Mouse (Mus musculus): ENCODE data around the gene Trim67. TPM values are rescaled to one million over a fixed set of nuclear protein-coding genes. Genes with fewer than 3 reads are reported as not detected.

The Trim67 gene
- total RNA-seq (2021): 4.7 and 5.4 TPM in 2 replicates
- long read RNA-seq, experiment 1: 0 reads
- long read RNA-seq, experiment 2: 0 reads

DNA sequence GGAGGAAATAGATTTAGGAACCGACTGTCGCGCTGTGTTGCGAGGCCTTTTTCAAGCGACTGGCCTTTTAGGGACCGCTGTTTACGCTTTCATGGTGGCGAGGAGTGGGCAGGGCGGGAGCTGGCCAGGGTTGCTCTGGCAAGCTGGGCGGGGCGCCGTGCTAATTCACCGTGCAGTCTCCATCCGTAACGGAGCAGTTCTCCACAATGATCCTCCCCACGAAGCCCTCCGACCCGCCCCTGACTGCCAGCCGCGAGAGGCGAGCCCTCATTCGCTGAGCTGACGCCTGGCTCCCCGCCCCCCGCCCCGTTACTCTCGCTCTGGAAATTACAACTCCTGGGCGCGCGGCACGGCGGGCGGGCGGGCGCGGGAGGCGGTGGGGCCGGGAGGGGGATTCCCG, at the start of gene Trim67:
Gene Trim67, plus strand, starts transcription at position 385 of the 400 bp plus-strand sequence.
- DNase-seq: peak; percentile 77

DNA sequence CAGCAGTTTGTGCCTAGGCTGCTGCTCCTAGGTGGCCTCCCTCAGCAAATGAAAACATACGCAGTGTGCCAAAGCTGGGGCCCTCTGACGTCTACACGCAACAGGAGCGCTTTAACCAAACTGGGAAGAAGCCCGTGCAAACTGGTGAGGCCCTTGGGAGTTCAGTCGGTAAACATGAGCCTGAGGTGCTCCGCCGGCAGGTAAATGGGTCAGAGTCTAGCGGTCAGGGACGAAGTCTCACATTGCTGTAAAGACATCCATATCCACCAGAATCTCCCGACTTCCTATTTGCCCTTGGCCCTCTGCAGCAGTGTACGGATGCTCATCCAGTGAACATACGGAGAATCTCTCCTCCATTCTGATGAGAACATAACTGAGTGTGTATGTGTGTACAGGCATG, 46.2 kb upstream of the Trim67 start:
- DNase-seq: no peak

DNA sequence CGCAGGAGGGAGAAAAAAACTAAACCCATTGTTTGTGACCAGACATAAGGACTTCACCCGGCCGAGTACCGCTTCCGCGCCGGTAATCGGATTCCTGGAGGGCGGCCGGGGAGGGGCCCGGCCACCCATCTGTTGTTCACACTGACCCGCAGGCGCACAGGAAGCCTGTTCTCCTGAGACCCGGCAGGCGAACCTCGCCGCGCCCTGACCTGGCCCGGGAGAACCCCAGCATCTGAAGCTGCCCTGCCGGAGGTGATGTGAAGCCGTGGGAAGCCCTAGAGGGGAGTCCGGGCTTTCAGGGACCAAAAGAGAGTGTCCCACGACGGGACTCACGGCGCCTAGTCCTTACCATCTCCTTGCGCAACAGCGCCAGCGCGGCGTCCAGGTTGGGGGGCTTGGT, 41.7 kb upstream of the Trim67 start:
- peak; percentile 28 for DNase-seq

DNA sequence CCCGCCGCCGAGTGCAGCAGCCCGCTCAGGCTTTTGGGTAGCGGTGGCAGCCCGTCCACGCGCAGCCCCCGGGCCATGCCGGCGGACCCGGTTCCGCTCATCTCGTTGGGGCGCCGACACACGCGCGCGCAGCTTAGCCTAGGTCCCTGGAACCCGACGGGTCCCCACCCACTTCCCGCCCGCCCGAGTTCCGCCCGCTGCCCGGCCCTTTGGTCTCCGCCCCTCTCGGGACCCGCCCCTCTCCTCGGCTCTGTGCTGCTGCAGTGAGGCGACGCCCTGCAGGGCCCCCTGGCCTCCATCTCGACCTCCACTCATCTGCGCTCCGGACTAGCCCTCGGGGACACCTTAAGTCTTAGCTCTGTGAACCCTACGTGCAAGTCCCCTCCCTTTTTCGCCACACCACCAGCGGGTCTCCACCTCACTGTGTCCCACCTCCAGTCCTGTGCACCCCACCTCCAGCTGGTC, 41.2 kb upstream of the Trim67 start, which contains the start of gene Fam89a:
Gene Fam89a, minus strand, starts transcription at position 124 of the 465 bp plus-strand sequence.
- peak; percentile 78 for DNase-seq

DNA sequence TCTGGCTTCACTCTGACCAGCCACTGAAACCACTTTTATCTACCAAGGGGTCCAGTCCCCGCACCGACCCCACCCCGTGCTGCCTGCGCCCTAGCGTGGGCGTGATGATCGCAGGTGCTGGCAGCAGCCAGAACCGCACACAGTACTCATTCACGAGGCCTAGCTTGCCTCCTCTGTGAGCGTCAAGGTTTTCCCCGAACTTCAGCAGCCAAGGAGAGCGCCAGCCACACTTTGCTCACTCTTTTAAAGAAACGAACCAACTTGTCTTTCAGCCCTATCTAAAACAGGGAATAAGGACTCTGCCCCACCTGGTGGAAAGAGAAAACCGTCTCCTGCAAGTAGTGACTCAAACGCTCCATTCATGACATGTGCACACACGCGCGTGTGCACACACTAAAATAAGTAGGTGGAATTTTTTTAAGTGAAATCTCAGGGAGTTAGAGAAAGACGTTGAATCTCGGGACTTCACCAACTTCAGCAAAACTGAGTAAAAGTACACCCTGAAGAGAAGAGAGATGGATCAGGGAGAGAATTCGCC, 40.5 kb upstream of the Trim67 start:
- no peak for DNase-seq

DNA sequence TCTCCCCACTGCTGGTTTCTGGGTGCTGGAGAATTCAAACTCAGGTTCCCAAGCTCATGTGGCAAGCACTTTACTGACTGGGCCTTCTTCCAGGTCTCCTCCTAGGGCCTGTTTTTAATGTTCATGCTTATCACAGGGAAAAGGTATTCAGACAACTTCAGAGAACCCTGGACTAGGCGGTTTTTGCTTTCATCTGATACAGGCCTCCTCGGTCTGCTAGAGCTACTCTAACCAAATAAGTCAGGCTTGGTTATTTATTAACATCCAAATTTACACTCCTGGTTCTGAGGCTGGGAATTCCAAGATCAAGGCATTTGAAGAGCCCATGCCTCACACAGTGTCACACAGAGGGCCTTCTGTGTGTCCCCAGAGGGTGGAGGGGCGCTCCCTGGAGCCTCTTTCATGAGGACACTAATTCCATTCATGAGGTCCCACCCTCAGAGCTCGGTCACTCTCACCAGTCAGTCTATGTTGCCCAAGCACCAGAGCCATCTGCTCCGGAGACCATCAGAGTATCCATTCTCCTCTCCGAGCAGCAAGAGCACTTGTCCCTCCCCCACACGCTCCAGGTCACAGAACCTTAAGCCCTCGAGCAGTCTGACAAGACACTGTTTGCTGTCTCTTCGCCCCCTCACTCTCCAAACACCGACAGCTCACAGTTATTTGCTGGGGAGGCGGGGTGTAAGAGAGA, 38.6 kb upstream of the Trim67 start:
- DNase-seq: no peak

DNA sequence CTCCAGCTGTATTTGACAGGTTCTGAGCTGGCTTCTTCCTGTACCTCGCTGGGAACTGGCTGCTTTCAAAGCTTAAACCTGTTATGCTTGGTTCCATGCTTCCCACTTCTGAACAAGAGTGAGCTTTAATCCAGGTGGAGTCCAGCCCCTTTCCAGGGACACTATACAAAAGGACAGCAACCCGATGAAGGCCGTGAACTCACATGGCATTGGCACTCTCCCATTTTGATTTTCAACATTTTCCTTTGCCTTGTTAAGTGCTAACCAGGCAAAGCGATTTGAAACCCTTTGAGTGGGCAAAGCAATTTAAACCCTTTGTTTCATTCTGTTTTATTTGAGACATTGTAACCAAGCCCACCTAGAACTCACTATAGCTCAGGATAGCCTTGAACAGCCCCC, 38.1 kb upstream of the Trim67 start:
- no peak for DNase-seq

DNA sequence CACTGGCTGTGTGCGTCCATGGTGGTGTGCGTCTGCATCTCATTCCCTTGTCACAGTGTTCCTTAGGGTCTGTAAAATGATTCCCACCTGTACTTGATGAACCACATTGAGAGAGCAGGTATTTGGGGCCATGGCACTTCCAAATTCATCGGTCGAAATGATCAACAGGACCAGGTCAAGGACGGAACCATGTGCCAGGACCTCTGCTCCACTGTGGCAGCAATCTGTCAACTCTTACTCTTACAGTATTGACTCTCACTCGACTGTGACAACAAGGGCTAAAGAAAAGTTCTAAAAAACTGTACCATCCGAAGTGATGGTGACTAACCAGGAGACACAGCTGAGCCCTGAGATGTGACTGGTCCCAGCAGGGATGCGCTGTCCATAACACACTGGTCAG, 37.4 kb upstream of the Trim67 start:
- DNase-seq: no peak

DNA sequence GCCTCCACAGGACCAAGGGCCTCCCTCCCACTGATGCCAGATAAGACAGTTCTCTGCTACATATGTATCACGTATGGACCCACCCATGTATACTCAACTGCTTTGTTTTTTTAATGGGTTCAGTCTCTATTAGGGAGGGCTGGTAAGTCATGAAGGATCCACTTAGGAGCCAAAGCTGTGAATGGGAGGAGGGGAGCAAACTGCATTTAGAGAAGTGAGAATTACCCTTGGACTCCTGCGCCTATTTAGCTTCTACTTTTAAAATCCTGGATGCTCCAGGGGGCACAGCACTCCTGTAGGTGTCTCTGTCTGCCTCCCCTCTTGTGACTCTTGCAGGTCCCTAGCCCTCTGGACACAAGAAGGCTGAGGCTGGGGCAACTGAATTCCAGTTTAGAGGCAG, 36.7 kb upstream of the Trim67 start:
- DNase-seq: no peak

DNA sequence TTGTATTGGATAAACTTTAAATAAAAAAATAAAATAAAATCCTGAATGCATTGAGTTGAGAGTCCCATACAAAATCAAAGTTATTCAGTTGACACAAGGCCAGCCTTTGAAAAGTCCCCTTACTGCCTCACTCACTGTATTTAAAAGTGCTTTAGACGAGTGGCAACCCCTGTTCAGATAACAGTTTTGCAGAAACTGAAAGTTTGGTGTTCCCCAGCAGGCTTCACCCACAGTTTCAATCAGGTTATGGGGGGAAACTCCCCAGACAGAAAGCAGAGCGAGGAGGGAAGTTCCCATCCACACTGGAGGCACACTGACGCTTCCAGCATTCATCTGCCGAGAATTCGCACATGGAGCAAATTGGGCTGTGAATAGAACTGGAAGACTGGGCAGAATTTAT, 36.3 kb upstream of the Trim67 start:
- DNase-seq: no peak

DNA sequence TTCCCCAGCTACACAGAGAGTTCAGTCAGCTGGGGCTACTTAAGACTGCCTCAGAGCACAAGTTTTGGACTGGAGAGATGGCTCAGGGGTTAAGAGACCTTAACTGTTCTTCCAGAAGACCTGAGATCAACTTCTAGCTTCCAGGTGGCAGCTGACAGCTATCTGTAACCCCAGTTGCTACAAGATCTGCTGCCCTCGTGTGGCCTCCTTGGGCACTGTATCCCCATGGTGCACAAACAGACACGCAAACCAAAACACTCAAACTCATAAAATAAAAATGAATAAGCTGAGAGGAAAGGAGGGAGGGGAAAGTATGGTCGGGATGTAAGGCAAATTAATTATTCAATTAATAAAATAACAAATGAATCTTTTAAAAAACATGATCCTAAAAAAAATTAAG, 34.3 kb upstream of the Trim67 start:
- peak; percentile 60 for DNase-seq

DNA sequence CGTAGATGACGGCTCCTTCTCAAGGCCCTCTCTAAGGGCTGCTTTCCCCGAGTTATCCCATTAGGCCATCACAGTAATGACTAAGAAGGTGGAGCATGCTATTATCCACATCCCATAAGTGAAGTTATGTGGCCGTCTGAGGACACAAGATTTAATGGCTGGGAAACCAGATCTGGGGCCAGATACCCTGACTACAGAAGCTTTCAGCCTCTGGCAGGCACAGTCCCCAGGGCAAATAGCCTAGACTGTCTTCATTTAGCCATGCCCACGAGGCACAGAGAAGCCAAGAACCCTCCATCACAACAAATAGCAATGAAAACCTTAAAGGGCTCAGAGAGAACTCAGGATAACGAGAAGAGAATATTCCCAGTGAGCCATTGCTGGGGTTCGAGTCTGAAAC, 29.8 kb upstream of the Trim67 start:
- no peak for DNase-seq

DNA sequence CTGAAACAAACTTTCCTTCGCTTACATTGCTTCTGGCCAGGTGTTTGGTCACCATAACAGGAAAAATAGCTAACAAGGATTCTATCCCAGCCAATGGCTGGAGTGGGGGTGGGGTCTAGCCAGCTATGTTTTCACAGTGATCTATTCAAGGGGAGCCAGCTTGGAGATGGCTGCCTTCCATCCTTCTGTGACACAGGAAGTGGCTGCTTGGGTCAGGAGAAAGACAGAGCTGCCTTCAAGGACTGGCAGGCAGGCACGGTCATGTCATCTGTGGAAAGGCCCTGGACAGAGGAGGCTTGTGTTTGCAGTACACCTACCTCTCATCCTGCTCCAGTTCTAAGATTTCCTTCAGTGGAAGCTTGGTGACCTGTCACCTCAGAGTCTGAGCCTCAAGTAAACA, 20.5 kb upstream of the Trim67 start:
- DNase-seq: no peak

DNA sequence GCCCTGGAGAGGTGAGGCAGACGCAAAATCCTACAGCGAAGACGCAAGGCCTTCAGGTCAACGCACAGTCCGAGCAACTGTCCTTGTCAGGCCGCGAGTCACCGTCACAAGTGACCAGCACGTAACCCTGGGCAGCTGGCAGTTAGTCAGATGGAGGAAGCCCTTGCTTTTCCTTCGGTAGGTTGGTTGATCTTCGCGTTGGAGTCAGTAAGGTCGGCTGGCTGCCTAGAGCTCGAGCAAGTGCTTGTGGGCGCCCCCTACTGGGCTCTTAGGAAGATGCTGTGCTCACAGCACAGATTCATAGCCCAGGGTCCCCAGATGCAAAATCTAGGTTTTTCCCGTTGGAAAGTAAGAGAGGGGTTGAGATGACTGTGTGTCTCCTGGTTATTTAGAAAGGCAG, 17.2 kb upstream of the Trim67 start:
- DNase-seq: peak; percentile 89

DNA sequence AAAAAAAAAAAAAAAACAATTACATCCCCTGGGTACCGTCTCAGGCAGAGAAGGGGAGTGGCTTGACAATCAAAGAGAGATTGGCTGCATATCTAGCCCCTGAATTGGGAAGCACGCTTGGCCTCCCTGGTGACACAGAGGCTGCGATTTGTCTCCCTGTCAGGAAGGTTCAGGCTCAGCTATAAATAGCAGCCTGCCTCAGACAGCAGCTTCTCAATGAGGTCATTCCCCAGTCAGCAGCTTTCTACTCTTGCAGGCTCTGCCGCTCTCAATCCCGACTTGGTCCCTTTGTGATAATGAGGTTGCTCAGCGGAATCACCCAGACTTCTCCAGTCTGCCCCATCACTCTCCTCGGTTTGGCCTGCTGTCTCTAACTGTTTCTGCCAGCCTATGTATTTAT, 12.7 kb upstream of the Trim67 start:
- peak; percentile 75 for DNase-seq

DNA sequence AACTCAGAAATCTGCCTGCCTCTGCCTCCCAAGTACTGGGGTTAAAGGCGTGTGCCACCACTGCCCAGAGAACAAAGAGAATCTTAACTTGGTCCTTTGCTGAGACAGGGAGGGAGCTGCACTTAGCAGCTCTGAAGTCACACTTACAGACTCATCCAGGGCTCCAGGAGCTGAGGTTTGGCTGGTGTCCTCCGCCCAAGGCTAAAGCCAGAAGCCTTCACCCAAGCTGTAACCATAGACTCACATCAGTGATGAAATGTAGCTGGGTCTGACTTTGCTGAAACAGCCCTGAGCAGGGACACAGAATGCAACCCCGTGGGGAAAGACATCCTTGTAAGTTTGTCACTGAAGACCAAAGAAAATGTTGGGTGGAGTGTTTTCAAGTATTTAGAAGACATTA, 10.5 kb upstream of the Trim67 start:
- peak; percentile 59 for DNase-seq

DNA sequence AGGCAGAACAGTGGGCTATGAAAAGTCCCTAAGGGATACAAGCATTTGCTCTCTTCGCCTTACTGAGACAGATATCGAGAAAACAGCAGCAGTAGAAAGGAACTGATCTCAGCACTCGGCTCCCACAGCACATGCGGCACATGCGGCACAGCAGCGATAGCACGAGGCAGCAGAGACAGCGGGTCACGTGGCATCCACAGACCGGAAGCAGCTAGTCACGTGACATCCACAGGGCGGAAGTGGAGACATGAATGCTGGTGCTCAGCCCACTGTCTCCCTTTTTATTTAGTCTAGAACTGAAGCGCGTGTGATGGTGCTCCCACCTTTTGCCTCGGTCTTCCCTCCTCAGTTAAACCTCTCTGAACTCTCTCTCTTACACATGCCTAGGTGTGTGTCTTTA, 9.7 kb upstream of the Trim67 start:
- no peak for DNase-seq

DNA sequence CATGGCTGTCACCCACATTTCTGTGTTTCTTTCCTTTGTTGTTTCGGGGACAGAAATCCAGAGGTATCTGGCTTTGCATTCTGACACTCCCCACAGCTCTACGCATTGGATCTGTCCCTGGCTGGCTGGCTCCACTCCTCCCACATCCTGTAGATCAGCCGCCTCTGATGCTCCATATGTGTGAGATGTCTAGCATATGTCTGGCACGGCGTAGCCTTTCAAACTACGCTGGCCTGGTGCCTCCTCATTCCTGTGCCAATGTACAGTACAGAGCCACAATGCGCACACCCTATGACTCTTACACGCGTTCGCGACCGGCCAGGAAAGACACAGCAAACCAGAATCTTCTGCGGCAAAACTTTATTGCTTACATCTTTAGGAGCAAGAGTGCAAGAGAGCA, 8.3 kb upstream of the Trim67 start:
- DNase-seq: no peak

DNA sequence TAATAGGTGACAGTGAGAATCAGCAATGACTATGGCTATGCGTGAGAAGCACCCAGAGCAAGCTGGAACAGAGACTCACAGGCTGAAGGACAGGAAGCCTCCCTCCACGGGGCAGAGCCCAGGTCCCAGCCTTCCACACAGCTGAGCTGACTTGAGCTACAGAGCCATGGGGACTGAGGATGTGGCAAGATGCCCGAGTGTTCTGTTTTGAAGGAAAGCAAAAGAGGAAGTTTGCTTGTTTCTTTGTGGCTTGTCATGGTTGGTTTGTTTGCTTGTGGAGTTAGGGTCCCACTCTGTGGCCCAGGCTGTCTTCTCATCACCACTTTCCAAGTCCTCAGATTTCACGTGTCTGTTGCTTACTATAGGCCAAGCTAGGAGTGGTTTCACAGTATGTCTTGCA, 2.2 kb upstream of the Trim67 start:
- DNase-seq: no peak

DNA sequence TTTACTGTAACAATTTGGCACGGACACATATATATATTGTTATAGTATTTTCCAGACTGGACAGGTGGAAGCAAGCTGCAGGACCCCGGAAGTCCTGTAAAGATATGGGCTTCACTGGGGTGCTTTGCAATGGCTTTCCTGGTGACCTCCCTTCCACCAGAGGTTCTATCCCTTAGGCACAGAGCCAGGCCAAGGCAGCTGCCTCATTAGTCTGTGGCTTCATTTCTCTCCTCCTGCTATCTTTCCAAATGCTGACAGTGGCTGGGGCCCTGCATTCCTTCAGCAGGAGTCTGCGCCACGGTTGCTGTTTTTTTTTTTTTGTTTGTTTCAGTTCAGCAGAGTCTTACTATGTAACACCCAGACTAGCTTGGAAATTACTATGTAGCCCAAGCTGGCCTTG, 1.1 kb upstream of the Trim67 start:
- no peak for DNase-seq

DNA sequence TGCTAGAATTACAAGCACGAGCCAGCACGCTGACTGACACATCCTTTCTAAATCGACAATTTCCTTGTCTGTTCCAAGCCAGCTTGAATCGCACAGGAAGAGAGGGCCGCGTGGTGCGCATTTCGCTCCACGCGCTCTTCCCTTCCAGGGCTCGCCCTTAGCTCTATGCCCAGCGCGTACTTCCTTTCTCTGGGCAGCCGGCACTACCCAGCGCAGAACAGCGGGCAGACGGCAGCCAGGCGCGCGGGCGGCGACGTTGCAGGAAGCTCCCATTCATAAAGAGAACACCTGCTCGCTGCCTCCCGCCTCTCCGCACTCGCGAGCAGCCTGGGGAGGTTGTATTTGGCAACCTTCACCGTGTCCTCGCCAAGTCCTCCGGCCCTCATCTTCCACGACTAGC, 706 bp upstream of the Trim67 start:
- DNase-seq: peak; percentile 44

DNA sequence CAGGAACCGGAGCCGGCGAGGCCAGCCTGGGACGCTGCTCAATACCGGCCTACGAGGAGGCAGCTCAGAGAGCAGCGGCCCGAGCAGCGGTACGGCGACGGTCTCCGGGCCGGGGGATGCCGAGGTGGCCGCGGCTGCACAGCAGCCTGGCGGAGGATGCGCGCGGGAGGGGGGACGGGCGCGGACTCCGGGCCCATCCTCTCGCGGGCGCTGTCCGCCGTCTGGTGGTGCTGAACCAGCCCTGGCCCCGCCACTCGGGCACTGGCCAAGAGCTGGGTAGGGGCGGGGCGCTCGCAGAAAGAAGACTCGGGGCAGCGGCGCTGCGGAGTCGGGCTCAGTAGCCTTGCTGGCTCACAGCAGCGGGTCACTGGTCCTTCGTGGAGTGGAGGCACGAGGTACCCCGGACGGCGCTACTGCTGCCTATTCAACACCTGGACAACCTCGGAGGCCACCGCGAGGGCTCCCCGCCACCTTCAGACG, 320 bp downstream of the Trim67 start:
- peak; percentile 96 for DNase-seq

DNA sequence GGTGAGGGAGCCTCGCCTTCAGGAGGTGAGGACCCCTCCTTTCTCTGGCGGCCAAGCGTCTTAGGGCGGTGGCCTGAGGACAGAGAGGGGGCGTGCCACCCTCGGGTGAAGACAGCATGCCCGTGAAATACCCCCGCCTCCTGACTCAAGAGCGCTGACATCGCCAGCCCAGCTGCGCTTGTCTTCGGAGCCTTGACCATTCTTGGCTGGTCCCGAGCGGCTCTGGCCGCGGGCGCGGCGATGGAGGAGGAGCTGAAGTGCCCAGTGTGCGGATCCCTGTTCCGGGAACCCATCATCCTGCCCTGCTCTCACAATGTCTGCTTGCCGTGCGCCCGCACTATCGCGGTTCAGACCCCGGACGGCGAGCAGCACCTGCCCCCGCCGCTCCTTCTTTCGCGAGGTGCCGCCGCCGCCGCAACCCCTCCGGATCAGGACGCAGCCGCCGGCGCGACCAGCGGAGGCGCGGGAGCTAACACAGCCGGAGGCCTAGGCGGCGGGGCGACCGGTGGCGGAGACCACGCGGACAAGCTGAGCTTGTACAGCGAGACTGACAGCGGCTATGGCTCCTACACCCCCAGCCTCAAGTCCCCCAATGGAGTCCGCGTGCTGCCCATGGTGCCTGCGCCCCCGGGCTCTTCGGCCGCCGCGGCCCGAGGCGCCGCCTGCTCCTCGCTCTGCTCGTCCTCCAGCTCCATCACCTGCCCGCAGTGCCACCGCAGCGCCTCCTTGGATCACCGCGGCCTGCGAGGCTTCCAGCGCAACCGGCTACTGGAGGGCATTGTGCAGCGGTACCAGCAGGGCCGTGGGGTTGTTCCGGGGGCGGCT, 981 bp downstream of the Trim67 start:
- peak; percentile 30 for DNase-seq

All from adrenal gland, postnatal 14 days (tissue).